Mouse (Mus musculus) c-Kit-positive CD71-negative TER-119-negative erythroid progenitor cells, embryonic 14.5 days (primary cell): ENCODE measurements at regions not wholly inside any gene's neighbourhood (a gene's known extent, or its start where the extent isn't known, plus 50 kb on each side); places are given as distances from the start of the nearest gene placed in this dataset.
"Not testable (repeated sequence)": the region's sequence is repeated elsewhere in the genome, so short reads cannot be mapped to it uniquely, and the experiment has no call there.

Experiments used
- DNase-seq: peaks from one replicate; pipeline ENCODE4 v3.0.0-alpha.2; 2013; ENCODE audit warnings: low read depth

DNA sequence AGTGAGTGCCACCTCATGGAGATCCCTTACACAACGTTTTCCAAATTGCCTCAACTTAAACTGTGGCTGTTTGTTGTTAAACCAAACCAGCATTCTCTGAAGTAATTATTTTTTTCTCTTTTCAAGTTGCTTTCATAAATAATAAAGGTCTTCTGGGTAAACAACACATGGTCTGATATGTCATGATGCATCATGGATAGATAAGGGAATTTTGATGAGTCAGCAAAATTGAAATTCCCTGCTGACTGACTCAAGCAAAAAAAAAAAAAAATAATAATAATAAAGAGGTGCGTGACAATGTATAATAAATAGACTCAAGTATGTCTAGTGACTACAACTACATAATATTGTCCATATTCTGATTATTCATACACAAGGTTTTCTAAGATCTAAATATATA is 201.8 kb downstream of the Adgb start:
- DNase-seq = no peak

GRCm38 (mm10) chr10:10252540-10253318 is 219.4 kb downstream of the Adgb start:
- DNase-seq = no peak

DNA sequence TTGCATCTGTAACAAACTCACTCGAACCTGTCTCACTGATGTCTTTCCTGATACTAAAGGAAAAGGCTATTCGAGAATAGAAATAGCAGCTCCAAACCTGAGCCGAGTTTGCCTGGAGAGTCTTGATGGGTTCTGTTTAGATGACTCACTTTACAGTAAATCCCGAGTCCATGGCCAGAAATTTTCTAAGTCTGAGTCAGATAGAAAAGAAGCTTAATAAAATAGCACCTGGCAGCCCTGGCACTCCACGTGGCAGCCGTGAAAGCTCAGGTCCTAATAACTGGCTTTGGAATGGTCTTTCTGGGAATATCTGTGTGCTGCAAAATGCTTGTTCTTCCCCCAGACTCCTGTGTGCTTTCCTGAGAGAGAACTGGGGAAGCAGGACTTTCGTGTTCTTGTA is 220.0 kb downstream of the Adgb start:
- DNase-seq = no peak

DNA sequence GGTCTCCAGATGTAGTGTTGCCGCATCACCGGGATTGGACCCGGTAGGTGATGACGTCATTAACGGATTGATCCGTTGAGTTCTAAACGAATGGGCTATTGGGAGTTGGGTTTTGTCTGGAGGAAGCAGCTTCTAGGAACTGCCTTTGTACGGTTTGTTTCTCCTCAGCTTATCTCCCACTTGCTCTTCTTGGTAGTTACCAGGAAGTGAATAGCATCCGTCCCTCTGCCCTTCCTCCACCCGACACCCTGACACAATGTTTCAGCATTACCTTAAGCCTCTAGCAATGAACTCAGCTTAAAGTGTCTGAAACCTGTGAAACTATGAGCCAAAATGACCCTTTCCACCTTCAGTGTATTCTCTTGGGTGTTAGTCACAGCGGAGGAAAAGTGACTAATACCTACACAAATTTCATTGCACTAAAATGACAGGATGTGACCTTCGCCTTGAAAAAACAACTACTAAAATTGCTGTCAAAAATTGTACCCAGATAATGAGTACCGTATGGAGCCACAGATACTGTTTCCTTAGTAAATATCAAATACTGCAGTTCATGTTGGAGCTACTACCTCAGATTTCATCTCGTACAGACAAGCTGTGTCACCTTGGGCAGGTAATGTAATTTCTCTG is 237.1 kb downstream of the Adgb start:
- no peak for DNase-seq

DNA sequence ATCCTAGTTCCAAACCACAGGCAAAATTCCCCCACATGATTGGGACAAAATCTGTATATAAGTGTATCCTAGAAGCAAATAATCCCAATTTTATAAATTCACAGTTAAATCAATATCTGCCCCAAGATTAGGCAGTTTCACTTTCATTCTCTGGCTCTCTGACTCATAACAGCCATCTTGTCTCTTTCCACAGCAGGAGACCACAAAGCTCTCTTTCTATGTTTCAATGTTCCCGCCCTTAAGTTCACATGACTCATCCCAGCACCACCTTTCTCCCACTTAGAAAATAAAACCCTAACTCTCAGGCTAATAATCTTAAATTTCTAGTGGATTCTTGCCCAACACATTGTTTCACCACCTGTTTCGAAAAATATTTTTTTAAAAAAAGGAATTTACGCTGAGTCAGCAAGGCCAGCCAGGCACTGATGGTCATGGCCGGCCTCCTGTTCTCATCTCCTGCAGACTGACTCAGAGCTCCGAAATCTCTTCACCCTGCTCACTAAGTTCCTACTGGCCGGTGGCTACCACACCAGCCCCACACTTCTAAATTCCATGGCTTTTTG is 247.5 kb downstream of the Adgb start:
- no peak for DNase-seq

DNA sequence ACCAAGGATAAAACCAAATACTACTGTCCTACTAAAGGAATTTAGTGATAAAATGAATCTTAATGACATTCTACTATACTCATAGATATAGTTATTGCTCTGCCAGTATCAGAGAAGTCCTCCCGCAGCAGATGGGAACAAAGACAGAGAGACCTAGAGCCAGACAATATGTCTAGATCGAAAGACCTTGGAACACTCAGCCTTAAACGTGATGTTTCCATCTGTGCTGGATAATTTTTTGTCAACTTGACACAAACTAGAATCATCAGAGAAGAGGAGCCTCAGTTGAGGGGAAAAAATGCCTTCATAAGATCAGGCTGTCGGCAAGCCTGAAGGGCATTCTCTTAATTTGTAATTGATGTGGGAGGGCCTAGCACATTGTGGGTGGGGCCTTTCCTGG is 252.4 kb downstream of the Adgb start:
- no peak for DNase-seq

GRCm38 (mm10) chr10:10216892-10217291 is 255.2 kb downstream of the Adgb start:
- DNase-seq = no peak

- DNase-seq = no peak
Measured at GRCm38 (mm10) chr10:10215376-10215775, 256.8 kb downstream of the Adgb start.

- DNase-seq = no peak
Measured at GRCm38 (mm10) chr10:10208354-10208753, 263.8 kb downstream of the Adgb start.

- DNase-seq = no peak
Measured at GRCm38 (mm10) chr10:10205805-10206520, 266.2 kb downstream of the Adgb start.

DNA sequence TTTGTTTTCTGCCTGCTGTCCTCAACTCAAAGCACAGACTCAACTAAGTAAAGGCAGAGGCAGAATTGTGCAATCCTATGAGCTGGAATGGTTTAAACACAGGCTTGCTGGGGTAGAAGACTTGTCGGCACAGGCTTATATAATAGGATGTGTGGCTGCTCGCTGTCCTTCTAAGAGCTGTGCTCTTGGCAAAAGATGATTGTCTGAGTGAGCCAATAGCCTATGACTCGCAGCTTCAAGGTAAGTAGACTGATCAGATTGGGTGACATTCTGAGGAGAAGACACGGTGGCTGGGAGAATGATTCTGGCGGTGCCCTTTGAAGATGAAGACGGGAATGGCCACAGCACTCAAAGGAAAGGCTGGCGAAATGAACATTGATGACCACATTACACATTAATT is 268.1 kb downstream of the Adgb start:
- DNase-seq = no peak

DNA sequence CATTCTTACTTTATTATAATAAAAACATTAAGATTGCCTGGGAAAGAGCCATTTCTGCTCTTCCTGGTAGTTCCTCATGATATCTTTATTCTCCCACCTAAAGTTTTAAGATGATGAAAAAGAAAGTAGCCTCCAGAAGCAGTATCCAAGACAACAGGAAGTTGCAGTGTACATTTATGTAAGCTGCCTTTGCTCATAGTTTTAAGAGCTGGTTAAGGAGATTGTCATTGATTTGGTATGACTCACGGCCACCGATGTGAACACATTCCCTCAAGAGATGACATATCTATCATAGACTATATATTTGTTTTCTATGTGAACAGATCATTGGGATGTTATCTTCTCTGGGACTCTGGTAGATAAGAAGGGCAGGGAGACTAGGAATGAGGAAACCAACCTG is 281.8 kb downstream of the Adgb start:
- no peak for DNase-seq

GRCm38 (mm10) chr10:10188113-10188512 is 284.0 kb downstream of the Adgb start:
- no peak for DNase-seq

DNA sequence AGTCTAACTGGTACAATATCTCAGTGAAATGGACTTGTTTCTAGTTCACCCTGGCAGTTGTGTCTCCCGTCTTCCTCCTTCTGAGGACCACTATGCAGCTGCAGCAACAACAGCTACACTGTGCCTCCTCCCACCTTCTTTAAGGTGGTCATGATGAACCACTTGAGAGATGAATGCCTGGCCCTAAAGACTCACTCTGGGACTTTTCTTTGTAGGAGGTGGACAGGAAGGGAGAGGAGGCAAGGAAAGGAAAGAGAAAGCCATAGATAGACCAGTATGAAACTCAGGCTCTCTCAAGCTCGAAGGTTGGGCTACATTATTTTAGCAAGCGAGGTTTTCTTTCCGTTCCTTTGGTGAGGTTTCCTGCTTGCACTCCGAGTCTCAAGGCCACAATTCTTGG is 285.4 kb downstream of the Adgb start:
- DNase-seq = no peak

DNA sequence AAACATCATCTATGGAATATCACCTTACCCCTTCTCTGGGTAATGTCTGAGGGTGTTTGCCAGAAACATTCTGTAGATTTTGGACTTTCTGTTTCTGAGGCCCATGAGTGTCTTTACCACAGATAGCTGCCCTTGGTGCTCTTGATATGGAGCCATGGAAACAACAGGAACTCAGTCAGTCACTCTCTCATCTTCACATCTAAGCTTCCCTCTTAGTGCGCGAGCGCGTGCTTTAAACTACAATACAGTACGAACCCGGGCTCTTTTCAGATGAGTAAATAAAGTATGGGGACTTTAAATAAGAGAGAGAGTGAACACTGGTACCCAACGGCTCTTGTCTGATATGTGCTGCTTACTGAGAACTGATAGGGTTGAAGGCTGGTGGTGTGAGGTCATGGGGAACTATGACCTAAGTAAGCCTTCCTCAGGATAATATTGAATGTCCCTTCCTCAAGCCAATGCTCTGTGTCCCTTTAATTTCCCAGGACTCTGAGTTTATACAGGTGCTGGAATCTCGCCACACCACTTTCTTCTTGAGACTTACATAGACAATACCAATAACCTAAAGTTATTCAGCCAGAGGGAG is 284.5 kb upstream of the Stxbp5 start:
- DNase-seq = no peak

DNA sequence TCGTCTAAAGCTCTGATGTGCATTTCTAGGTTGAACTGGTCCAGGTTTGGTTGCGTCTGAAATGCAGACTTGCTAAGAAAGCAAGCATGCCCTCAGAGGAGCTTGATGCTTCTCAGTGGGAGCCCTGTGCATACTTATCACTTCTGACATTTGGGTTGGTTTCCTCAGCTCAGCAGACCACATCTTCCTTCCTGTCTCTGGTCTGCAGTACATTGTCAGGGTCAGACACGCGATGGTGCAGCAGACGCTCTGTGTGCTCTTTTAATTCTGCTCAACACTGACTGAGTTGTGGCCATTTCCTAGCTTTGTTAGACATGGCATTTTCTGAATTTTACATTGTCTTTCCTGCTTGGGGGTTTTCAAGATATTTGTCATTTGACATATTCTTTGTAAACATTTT is 283.5 kb upstream of the Stxbp5 start:
- peak; percentile 45 for DNase-seq

DNA sequence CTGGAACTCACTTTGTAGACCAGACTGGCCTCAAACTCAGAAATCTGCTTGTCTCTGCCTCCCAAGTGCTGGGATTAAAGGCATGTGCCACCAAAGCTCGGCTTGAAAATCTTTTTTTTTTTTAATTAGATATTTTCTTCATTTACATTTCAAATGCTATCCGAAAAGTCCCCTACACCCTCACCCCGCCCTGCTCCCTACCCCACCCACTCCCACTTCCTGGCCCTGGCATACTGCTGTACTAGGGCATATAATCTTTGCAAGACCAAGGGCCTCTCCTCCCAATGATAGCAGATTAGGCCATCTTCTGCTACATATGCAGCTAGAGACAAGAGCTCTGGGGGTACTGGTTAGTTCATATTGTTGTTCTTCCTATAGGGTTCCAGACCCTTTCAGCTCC is 276.2 kb upstream of the Stxbp5 start:
- DNase-seq = not testable (repeated sequence)
